Comparison of ENCODE assay signal across 14 mouse cellular contexts in the genomic region with DNA sequence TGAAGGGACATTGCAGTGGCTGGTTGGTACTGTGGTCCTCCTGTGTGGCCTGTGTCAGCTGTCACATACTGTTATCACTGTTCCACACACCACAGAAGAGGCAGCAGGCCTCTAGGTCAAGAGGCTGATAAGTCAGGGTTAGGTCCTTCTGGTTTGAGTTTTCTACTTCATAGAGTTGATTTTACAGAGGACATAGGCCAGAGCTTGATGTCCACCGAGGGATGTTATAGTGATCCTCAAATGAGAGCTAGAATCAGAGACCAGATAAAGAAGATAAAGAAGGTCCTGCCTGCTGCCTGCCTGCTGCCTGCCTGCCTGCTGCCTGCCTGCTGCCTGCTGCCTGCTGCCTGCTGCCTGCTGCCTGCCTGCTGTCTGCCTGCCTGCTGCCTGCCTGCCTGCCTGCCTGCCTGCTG. TPM values are rescaled to one million over a fixed set of nuclear protein-coding genes. Genes with fewer than 3 reads are reported as not detected.
DNase-seq lines count a peak whose midpoint lies in the region; ATAC-seq and TF ChIP-seq lines count a peak whose summit lies in the region.
"Had no signal": no experiment of that assay in that cellular context is flagged by ENCODE, and none has a peak within 500 bp of the region (broad histone marks: within the 10 kb centered on the region; RNA-seq: fewer than 3 reads in every experiment).

No protein-coding gene starts in this region.

- WGBS in heart, embryonic 14.5 days = 0% methylated on average over 1 of the region's 1 CpGs
- WGBS in intestine, embryonic 16.5 days = 64% methylated on average over 1 of the region's 1 CpGs
- 67% methylated on average over 1 of the region's 1 CpGs for WGBS in limb, embryonic 10.5 days

- H3K27me3 ChIP-seq in heart, embryonic 14.5 days (ENCODE audit: control insufficient read depth, insufficient read depth, low read length) = no peaks in the 10 kb centered on the region
- no peaks in the 10 kb centered on the region for H3K27me3 ChIP-seq in MEL (ENCODE audit: control insufficient read depth in 1 of 2, insufficient read depth in 2 of 2, low read length in 2 of 2)
- H3K27me3 ChIP-seq in intestine, embryonic 16.5 days (replicated peaks; ENCODE audit: control insufficient read depth, insufficient read depth, low read length) = no peaks in the 10 kb centered on the region
- H3K27me3 ChIP-seq in megakaryocyte, embryonic 14.5 days (replicated peaks) = peaks cover 6% of the 10 kb centered on the region
- H3K27me3 ChIP-seq in limb, embryonic 10.5 days (ENCODE audit: low read depth, poor library complexity, severe bottlenecking) = no peaks in the 10 kb centered on the region
- H3K27me3 ChIP-seq: forebrain, embryonic 13.5 days; limb, embryonic 15.5 days had no signal

- TF ChIP-seq EP300 in MEL (IDR thresholded peaks at IDR 0.05; ENCODE audit: low read depth in 1 of 2, low read length in 2 of 2) = peak; percentile 48 to 62

- H3K4me1 ChIP-seq in heart, embryonic 14.5 days (ENCODE audit: control insufficient read depth in 2 of 2, insufficient read depth in 2 of 2, low read length in 2 of 2) = peaks cover 12 to 48% of the 10 kb centered on the region in 2 experiments
- peaks cover 29 to 58% of the 10 kb centered on the region in 2 experiments for H3K4me1 ChIP-seq in MEL (ENCODE audit: control insufficient read depth in 1 of 2, insufficient read depth in 2 of 2, low read length in 2 of 2)
- H3K4me1 ChIP-seq in intestine, embryonic 16.5 days (ENCODE audit: control insufficient read depth, insufficient read depth, low read length) = peaks cover 38% of the 10 kb centered on the region
- H3K4me1 ChIP-seq in megakaryocyte, embryonic 14.5 days = peaks cover 74% of the 10 kb centered on the region
- peaks cover 41% of the 10 kb centered on the region for H3K4me1 ChIP-seq in limb, embryonic 10.5 days

- TF ChIP-seq POLR2A in MEL (IDR thresholded peaks at IDR 0.05; ENCODE audit: control insufficient read depth in 1 of 2, insufficient read depth in 1 of 2, low read depth in 1 of 2, low read length in 2 of 2, poor library complexity in 1 of 2) = no peak

- no peak for TF ChIP-seq RAD21 in MEL (IDR thresholded peaks at IDR 0.05; ENCODE audit: low read depth, low read length)

- intact Hi-C loops in heart, postnatal 36 days (cut with DNase I) = no loop called here

- no peak overlapping the region for H3K4me2 ChIP-seq in heart, embryonic 14.5 days (ENCODE audit: low read length)
- no peak overlapping the region for H3K4me2 ChIP-seq in intestine, embryonic 16.5 days (ENCODE audit: low read depth, low read length)
- H3K4me2 ChIP-seq: forebrain, embryonic 13.5 days; limb, embryonic 15.5 days; midbrain, embryonic 11.5 days had no signal

- no peak overlapping the region for H3K9ac ChIP-seq in heart, embryonic 14.5 days (ENCODE audit: low read length)
- H3K9ac ChIP-seq in MEL (ENCODE audit: control insufficient read depth, low read depth, low read length, poor library complexity, severe bottlenecking) = no peak overlapping the region
- H3K9ac ChIP-seq in intestine, embryonic 16.5 days (ENCODE audit: low read depth, low read length) = no peak overlapping the region
- H3K9ac ChIP-seq: forebrain, embryonic 13.5 days; limb, embryonic 15.5 days had no signal

- no peaks in the 10 kb centered on the region for H3K9me3 ChIP-seq in heart, embryonic 14.5 days (ENCODE audit: control insufficient read depth, low read length)
- no peaks in the 10 kb centered on the region for H3K9me3 ChIP-seq in MEL (replicated peaks; ENCODE audit: insufficient read depth, low read length)
- H3K9me3 ChIP-seq in intestine, embryonic 16.5 days (ENCODE audit: control insufficient read depth, low read length) = no peaks in the 10 kb centered on the region
- H3K9me3 ChIP-seq in megakaryocyte, embryonic 14.5 days = no peaks in the 10 kb centered on the region
- H3K9me3 ChIP-seq in limb, embryonic 10.5 days (replicated peaks) = no peaks in the 10 kb centered on the region
- H3K9me3 ChIP-seq: embryonic facial prominence, embryonic 10.5 days; forebrain, embryonic 13.5 days; limb, embryonic 15.5 days had no signal

- no peak for TF ChIP-seq CTCF in MEL (IDR thresholded peaks at IDR 0.05 in 2 of 3, conservative IDR thresholded peaks at IDR 0.05 in 1 of 3; ENCODE audit: control insufficient read depth in 1 of 3, insufficient read depth in 1 of 3, low read depth in 2 of 3, low read length in 3 of 3, poor library complexity in 1 of 3, severe bottlenecking in 1 of 3)

- peak; percentile 26; the same call in 1 of the 2 replicates for ATAC-seq in heart, embryonic 14.5 days (ENCODE audit: insufficient number of reproducible peaks, insufficient read depth, low FRiP score, low read depth)
- ATAC-seq in intestine, embryonic 16.5 days = peak; percentile 82
- ATAC-seq: forebrain, embryonic 13.5 days had no signal

- peaks cover 95% of the 10 kb centered on the region for H3K79me2 ChIP-seq in MEL (ENCODE audit: control insufficient read depth, insufficient read depth, low read length, poor library complexity)

- no peak overlapping the region for H3K27ac ChIP-seq in heart, embryonic 14.5 days (replicated peaks in 1 of 2; ENCODE audit: control insufficient read depth in 1 of 2, insufficient read depth in 1 of 2, low read depth in 2 of 2, low read length in 2 of 2)
- H3K27ac ChIP-seq in MEL (ENCODE audit: control insufficient read depth, low read depth, low read length) = no peak overlapping the region
- no peak overlapping the region for H3K27ac ChIP-seq in intestine, embryonic 16.5 days (ENCODE audit: low read length)
- H3K27ac ChIP-seq in limb, embryonic 10.5 days = no peak overlapping the region
- H3K27ac ChIP-seq: embryonic facial prominence, embryonic 10.5 days; forebrain, embryonic 13.5 days; limb, embryonic 15.5 days had no signal

- H3K36me3 ChIP-seq in heart, embryonic 14.5 days (ENCODE audit: control insufficient read depth, insufficient read depth, low read length) = no peaks in the 10 kb centered on the region
- peaks cover 13 to 61% of the 10 kb centered on the region in 2 experiments for H3K36me3 ChIP-seq in MEL (ENCODE audit: control insufficient read depth in 1 of 2, insufficient read depth in 2 of 2, low read length in 2 of 2)
- H3K36me3 ChIP-seq in intestine, embryonic 16.5 days (ENCODE audit: control insufficient read depth, insufficient read depth, low read length) = no peaks in the 10 kb centered on the region
- H3K36me3 ChIP-seq in megakaryocyte, embryonic 14.5 days (replicated peaks; ENCODE audit: low read length) = peaks cover 5% of the 10 kb centered on the region
- peaks cover 46% of the 10 kb centered on the region for H3K36me3 ChIP-seq in limb, embryonic 10.5 days
- H3K36me3 ChIP-seq: limb, embryonic 15.5 days had no signal

- H3K4me3 ChIP-seq in heart, embryonic 14.5 days (ENCODE audit: control insufficient read depth in 1 of 2, insufficient read depth in 1 of 2, low read depth in 1 of 2, low read length in 2 of 2) = no peak overlapping the region
- no peak overlapping the region for H3K4me3 ChIP-seq in MEL (ENCODE audit: control insufficient read depth in 1 of 2, insufficient read depth in 1 of 2, low read depth in 2 of 2, low read length in 2 of 2)
- H3K4me3 ChIP-seq in intestine, embryonic 16.5 days (ENCODE audit: low read length) = no peak overlapping the region
- H3K4me3 ChIP-seq in megakaryocyte, embryonic 14.5 days (replicated peaks) = peak overlapping the region; percentile 46
- H3K4me3 ChIP-seq in limb, embryonic 10.5 days = no peak overlapping the region
- H3K4me3 ChIP-seq: embryonic facial prominence, embryonic 10.5 days; forebrain, embryonic 13.5 days; limb, embryonic 15.5 days had no signal

- no peak for DNase-seq in heart, postnatal 36 days
- DNase-seq in MEL (ENCODE audit: low read depth, low spot score) = peak; percentile 46
- no peak for DNase-seq in gastrocnemius, postnatal 4 days (ENCODE audit: low spot score in 2 of 2)
- no peak for DNase-seq in limb, embryonic 10.5 days (ENCODE audit: low spot score)
- DNase-seq: cerebellum, adult 9-10 months; kidney, adult 11 months; kidney, postnatal 4 days had no signal

TF ChIP-seq in MEL, 35 proteins besides CTCF, POLR2A, EP300 and RAD21 (continues in another document):
- no peak for TF ChIP-seq ZKSCAN1 (IDR thresholded peaks at IDR 0.05; ENCODE audit: low read depth, low read length)

RNA-seq across cellular contexts. Expression of a gene that starts 7.5 kb away (rescaled TPM):
- polyA plus RNA-seq in heart, embryonic 14.5 days (2014; fragmentation: Nextera tagmentation; extraction: Ambion mirVana) = not detected in 2 replicates
- total RNA-seq in heart, postnatal 36 days (2021) = 1 to 10 TPM; 3.5 to 4.9 TPM
- total RNA-seq in MEL (2012; rRNA removed) = 8.1 and 11.1 TPM in 2 replicates
- 10 to 100 TPM in 1 of 2 experiments, not detected in 1; 17.8 TPM for polyA plus RNA-seq in MEL (2012; ENCODE audit: insufficient read depth in 1 of 2, insufficient read length in 2 of 2, low read depth in 1 of 2, low replicate concordance in 2 of 2, missing spikeins in 1 of 2)
- 5.8 and 7.1 TPM in 2 replicates for polyA plus RNA-seq in intestine, embryonic 16.5 days (2015; fragmentation: Nextera tagmentation; extraction: Ambion mirVana)
- 111 and 175 TPM in 2 replicates for polyA plus RNA-seq in megakaryocyte, embryonic 14.5 days (2012; ENCODE audit: insufficient read depth, low replicate concordance)
- total RNA-seq in gastrocnemius, postnatal 4 days (2021) = 10 to 100 TPM; 12.8 to 22.8 TPM
- polyA plus RNA-seq in limb, embryonic 10.5 days (2016; fragmentation: Nextera tagmentation; extraction: Ambion mirVana) = 2.3 and 2.5 TPM in 2 replicates
- polyA plus RNA-seq: midbrain, embryonic 11.5 days had no signal

RNA-seq across cellular contexts. Expression of a gene that starts 8.0 kb away (rescaled TPM):
- 66.9 and 68.0 TPM in 2 replicates for polyA plus RNA-seq in heart, embryonic 14.5 days (2014; fragmentation: Nextera tagmentation; extraction: Ambion mirVana)
- 10 to 100 TPM; 45.5 to 50.8 TPM for total RNA-seq in heart, postnatal 36 days (2021)
- total RNA-seq in MEL (2012; rRNA removed) = 205 and 227 TPM in 2 replicates
- 100 to 1,000 TPM; 263 to 398 TPM for polyA plus RNA-seq in MEL (2012; ENCODE audit: insufficient read depth in 1 of 2, insufficient read length in 2 of 2, low read depth in 1 of 2, low replicate concordance in 2 of 2, missing spikeins in 1 of 2)
- polyA plus RNA-seq in intestine, embryonic 16.5 days (2015; fragmentation: Nextera tagmentation; extraction: Ambion mirVana) = 124 and 125 TPM in 2 replicates
- 15.0 and 19.0 TPM in 2 replicates for polyA plus RNA-seq in megakaryocyte, embryonic 14.5 days (2012; ENCODE audit: insufficient read depth, low replicate concordance)
- 10 to 100 TPM; 70.5 to 75.0 TPM for total RNA-seq in gastrocnemius, postnatal 4 days (2021)
- 226 and 235 TPM in 2 replicates for polyA plus RNA-seq in limb, embryonic 10.5 days (2016; fragmentation: Nextera tagmentation; extraction: Ambion mirVana)

RNA-seq across cellular contexts. Expression of a gene that starts 56.1 kb away (rescaled TPM):
- 8.8 and 10.6 TPM in 2 replicates for polyA plus RNA-seq in heart, embryonic 14.5 days (2014; fragmentation: Nextera tagmentation; extraction: Ambion mirVana)
- total RNA-seq in heart, postnatal 36 days (2021) = 1 to 10 TPM; 2.5 to 2.6 TPM
- total RNA-seq in MEL (2012; rRNA removed) = 4.5 and 4.6 TPM in 2 replicates
- polyA plus RNA-seq in MEL (2012; ENCODE audit: insufficient read depth in 1 of 2, insufficient read length in 2 of 2, low read depth in 1 of 2, low replicate concordance in 2 of 2, missing spikeins in 1 of 2) = 1 to 10 TPM in 1 of 2 experiments, not detected in 1; 6.6 TPM
- 11.5 and 12.2 TPM in 2 replicates for polyA plus RNA-seq in intestine, embryonic 16.5 days (2015; fragmentation: Nextera tagmentation; extraction: Ambion mirVana)
- polyA plus RNA-seq in megakaryocyte, embryonic 14.5 days (2012; ENCODE audit: insufficient read depth, low replicate concordance) = 5.2 and 14.1 TPM in 2 replicates
- 1 to 10 TPM; 4.0 to 4.8 TPM for total RNA-seq in gastrocnemius, postnatal 4 days (2021)
- 7.2 and 7.9 TPM in 2 replicates for polyA plus RNA-seq in limb, embryonic 10.5 days (2016; fragmentation: Nextera tagmentation; extraction: Ambion mirVana)
